Mouse (Mus musculus) megakaryocyte, embryonic 14.5 days (primary cell): Measurements from ENCODE around the gene Ppp1r10. TPM values are rescaled to one million over a fixed set of nuclear protein-coding genes. Genes with fewer than 3 reads are reported as not detected.

ENCODE experiments used
- H3K27me3 ChIP-seq: replicated peaks from 2 replicates; pipeline ENCODE3; 2012; ENCODE audit warnings: inconsistent platforms
- H3K36me3 ChIP-seq: replicated peaks from 2 replicates; pipeline ENCODE3; 2012; ENCODE audit warnings: low read length, inconsistent platforms, mixed read lengths
- H3K4me1 ChIP-seq: 2 replicates; pipeline ENCODE4 v1.6.1; 2012; ENCODE audit warnings: inconsistent platforms
- H3K4me3 ChIP-seq: replicated peaks from 2 replicates; pipeline ENCODE3; 2012; ENCODE audit warnings: moderate library complexity, mild to moderate bottlenecking, inconsistent platforms
- H3K9me3 ChIP-seq: 2 replicates; pipeline ENCODE4 v1.6.1; 2012; ENCODE audit warnings: inconsistent platforms
- FLI1 ChIP-seq: IDR thresholded peaks from 2 replicates; pipeline ENCODE4 v1.6.1; 2012; ENCODE audit warnings: low read length, inconsistent platforms, mixed read lengths
- GATA1 ChIP-seq: IDR thresholded peaks from 3 replicates; pipeline ENCODE4 v1.6.1; 2012; ENCODE audit warnings: mixed read lengths, low read length, inconsistent platforms, borderline replicate concordance
- polyA plus RNA-seq: library from polyadenylated mRNA; stranded (reverse); fragments of >175 nt; gene quantifications from 2 replicates; pipeline ENCODE4 v1.2.3, GENCODE M21; 2012; ENCODE audit warnings: low replicate concordance; ENCODE audit not compliant: insufficient read depth

Gene Ppp1r10
- polyA plus RNA-seq, 1 experiment = 28.5 TPM

GRCm38 (mm10) chr17:35903343-35903991, 12.8 kb upstream of the Ppp1r10 start:
- peaks cover 75% of the 10 kb centered on the region for H3K36me3 ChIP-seq
- TF ChIP-seq FLI1 = no peak
- no peak for TF ChIP-seq GATA1
- H3K4me1 ChIP-seq = peaks cover 57% of the 10 kb centered on the region
- no peak overlapping the region for H3K4me3 ChIP-seq
- no peaks in the 10 kb centered on the region for H3K27me3 ChIP-seq
- no peaks in the 10 kb centered on the region for H3K9me3 ChIP-seq

DNA sequence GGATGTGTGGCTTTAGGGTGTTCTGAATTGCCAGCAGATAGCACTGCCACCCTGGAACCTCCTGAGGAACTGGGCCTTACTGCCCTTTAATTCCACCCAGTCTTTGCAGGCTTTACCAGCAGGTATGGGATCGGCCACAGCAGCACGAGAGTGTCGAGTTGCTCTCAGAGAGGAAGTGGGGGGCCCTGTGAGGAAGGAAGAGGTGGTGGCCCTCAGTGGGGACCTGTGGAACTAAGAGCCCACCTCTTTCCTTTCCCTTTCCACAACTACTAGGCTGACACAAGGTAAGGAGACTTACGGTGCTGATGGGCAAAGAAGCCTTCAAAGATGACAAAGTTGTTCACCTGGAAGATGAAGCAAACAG, 12.3 kb upstream of the Ppp1r10 start:
- H3K9me3 ChIP-seq = no peaks in the 10 kb centered on the region
- peaks cover 61% of the 10 kb centered on the region for H3K4me1 ChIP-seq
- no peaks in the 10 kb centered on the region for H3K27me3 ChIP-seq
- TF ChIP-seq FLI1 = no peak
- no peak for TF ChIP-seq GATA1
- peaks cover 80% of the 10 kb centered on the region for H3K36me3 ChIP-seq
- H3K4me3 ChIP-seq = peak overlapping the region; percentile 15

DNA sequence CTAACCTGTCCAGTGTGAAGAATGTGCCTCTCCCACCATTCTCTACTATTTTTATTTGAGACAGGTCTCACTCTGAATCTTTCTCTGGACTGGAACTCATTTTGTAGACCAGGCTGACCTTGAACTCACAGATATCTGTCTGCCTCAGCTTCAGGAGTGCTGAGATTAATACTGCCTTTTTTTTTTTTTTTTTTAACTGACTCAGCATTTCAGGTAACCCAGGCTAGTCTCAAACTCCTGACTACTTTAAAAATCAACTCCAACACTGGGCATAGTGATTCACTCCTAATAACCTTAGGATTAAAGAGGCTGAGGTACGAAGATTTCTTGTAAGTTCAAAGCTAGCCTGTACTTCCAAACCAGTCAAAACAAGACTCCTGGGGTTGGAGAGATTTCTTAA, 10.6 kb upstream of the Ppp1r10 start:
- Histone ChIP-seq H3K27me3 (no peaks in the 10 kb centered on the region), H3K4me3 (no peak overlapping the region), H3K36me3 (peaks cover 68% of the 10 kb centered on the region), H3K9me3 (no peaks in the 10 kb centered on the region), H3K4me1 (peaks cover 61% of the 10 kb centered on the region)
- no peak for TF ChIP-seq FLI1
- TF ChIP-seq GATA1 = no peak

- TF ChIP-seq FLI1 = no peak
- TF ChIP-seq GATA1 = no peak
- Histone ChIP-seq H3K9me3 (no peaks in the 10 kb centered on the region), H3K27me3 (no peaks in the 10 kb centered on the region), H3K4me1 (peaks cover 54% of the 10 kb centered on the region), H3K4me3 (no peak overlapping the region), H3K36me3 (peaks cover 72% of the 10 kb centered on the region)
Observed at GRCm38 (mm10) chr17:35907609-35908008, 8.6 kb upstream of the Ppp1r10 start.

- Histone ChIP-seq H3K27me3 (no peaks in the 10 kb centered on the region), H3K9me3 (no peaks in the 10 kb centered on the region), H3K36me3 (peaks cover 72% of the 10 kb centered on the region), H3K4me3 (peak overlapping the region; percentile 96), H3K4me1 (peaks cover 45% of the 10 kb centered on the region)
- no peak for TF ChIP-seq GATA1
- TF ChIP-seq FLI1 = no peak
Observed at GRCm38 (mm10) chr17:35909186-35909918, 6.9 kb upstream of the Ppp1r10 start.

GRCm38 (mm10) chr17:35909919-35910369, 6.3 kb upstream of the Ppp1r10 start, which contains the start of gene Atat1:
TSS of gene Atat1 (minus strand) at chr17:35910075.
- no peak for TF ChIP-seq FLI1
- TF ChIP-seq GATA1 = no peak
- peaks cover 73% of the 10 kb centered on the region for H3K36me3 ChIP-seq

GRCm38 (mm10) chr17:35914975-35915374, 1.3 kb upstream of the Ppp1r10 start:
- Histone ChIP-seq H3K27me3 (no peaks in the 10 kb centered on the region), H3K4me3 (peak overlapping the region; percentile 44), H3K9me3 (no peaks in the 10 kb centered on the region), H3K4me1 (peaks cover 42% of the 10 kb centered on the region), H3K36me3 (peaks cover 63% of the 10 kb centered on the region)
- no peak for TF ChIP-seq GATA1
- no peak for TF ChIP-seq FLI1

More at GRCm38 (mm10) chr17:35909919-35910369, 6.3 kb upstream of the Ppp1r10 start, which contains the start of gene Atat1:
- no peaks in the 10 kb centered on the region for H3K9me3 ChIP-seq
- peaks cover 49% of the 10 kb centered on the region for H3K4me1 ChIP-seq
- H3K27me3 ChIP-seq = no peaks in the 10 kb centered on the region
- peak within 1 kb of the TSS; percentile 96 for H3K4me3 ChIP-seq

DNA sequence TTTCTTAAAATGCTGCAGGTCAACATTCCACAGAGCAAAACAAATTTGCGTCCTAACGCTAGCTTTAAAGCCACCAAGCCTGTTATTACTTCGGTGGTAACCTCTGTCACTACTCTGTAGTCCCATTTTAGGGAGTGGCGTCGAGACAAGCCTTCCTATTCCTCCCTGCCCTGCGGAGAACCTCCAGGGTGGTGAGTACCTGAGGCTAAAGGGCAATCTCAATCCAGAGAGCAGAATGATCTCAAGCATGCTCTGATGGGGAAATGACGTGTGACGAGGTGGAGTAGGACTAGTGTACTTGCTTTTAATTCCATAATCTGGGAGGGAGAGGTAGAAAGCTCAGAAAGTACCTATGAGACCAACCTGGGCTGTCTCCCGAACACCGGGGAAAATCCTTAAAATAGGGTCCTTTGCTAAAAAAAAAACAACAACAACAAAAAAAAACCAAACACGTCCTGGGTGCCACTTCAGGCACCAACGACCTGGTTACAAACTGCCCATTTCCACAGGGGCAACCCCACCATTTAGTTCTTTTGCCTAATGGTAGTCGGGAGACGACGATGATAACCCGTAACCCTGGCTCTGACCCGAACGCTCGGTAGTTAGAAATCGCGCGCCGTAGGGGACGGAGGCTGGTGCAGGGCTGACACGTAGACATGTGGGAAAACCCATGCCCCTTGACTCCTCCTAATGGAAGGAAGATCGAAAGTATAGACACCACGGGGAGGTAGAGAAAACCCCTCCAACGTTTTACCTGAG, 517 bp upstream of the Ppp1r10 start:
- peaks cover 71% of the 10 kb centered on the region for H3K36me3 ChIP-seq
- H3K4me1 ChIP-seq = peaks cover 46% of the 10 kb centered on the region
- peak overlapping the region; percentile 92 for H3K4me3 ChIP-seq
- no peaks in the 10 kb centered on the region for H3K27me3 ChIP-seq
- no peak for TF ChIP-seq GATA1
- TF ChIP-seq FLI1 = no peak
- H3K9me3 ChIP-seq = no peaks in the 10 kb centered on the region

- TF ChIP-seq GATA1 (no peak), FLI1 (no peak)
- H3K36me3 ChIP-seq = peaks cover 71% of the 10 kb centered on the region
- H3K4me3 ChIP-seq = peak overlapping the region; percentile 92
- H3K9me3 ChIP-seq = no peaks in the 10 kb centered on the region
- H3K27me3 ChIP-seq = no peaks in the 10 kb centered on the region
- peaks cover 52% of the 10 kb centered on the region for H3K4me1 ChIP-seq
Observed at GRCm38 (mm10) chr17:35917143-35917462, 869 bp downstream of the Ppp1r10 start.
